Mouse (Mus musculus) limb, embryonic 12.5 days (tissue): ENCODE data around the gene Ptprj. TPM values are rescaled to one million over a fixed set of nuclear protein-coding genes. Genes with fewer than 3 reads are reported as not detected.
"Not testable (repeated sequence)": the region's sequence is repeated elsewhere in the genome, so short reads cannot be mapped to it uniquely, and the experiment has no call there.

Experiments used
- ATAC-seq: fragments of 200-750 bp; cut with Nextera tagmentation; 2 replicates; pipeline ENCODE4 v1.8.0; 2017; ENCODE audit warnings: low read depth, moderate TSS enrichment; ENCODE audit not compliant: insufficient number of reproducible peaks, insufficient read depth, low FRiP score, low TSS enrichment
- H3K27ac ChIP-seq: fragments of 300-500 bp; sonication (generic); 2 replicates; pipeline ENCODE4 v1.5.1; 2016; ENCODE audit warnings: mild to moderate bottlenecking, moderate library complexity
- H3K27me3 ChIP-seq: fragments of 300-500 bp; sonication (generic); 2 replicates; pipeline ENCODE4 v1.6.1; 2016; ENCODE audit warnings: mild to moderate bottlenecking, moderate library complexity
- H3K36me3 ChIP-seq: fragments of 300-500 bp; sonication (generic); 2 replicates; pipeline ENCODE4 v1.6.1; 2016; ENCODE audit warnings: mild to moderate bottlenecking, moderate library complexity
- H3K4me1 ChIP-seq: fragments of 300-500 bp; sonication (generic); replicated peaks from 2 replicates; pipeline ENCODE4 v1.6.1; 2016
- H3K4me2 ChIP-seq: fragments of 300-500 bp; sonication (generic); 2 replicates; pipeline ENCODE4 v1.6.1; 2016; ENCODE audit warnings: mild to moderate bottlenecking, moderate library complexity
- H3K4me3 ChIP-seq: fragments of 300-500 bp; sonication (generic); replicated peaks from 2 replicates; pipeline ENCODE4 v1.5.1; 2016; ENCODE audit warnings: mild to moderate bottlenecking
- H3K9ac ChIP-seq: fragments of 300-500 bp; sonication (generic); replicated peaks from 2 replicates; pipeline ENCODE4 v1.6.1; 2016; ENCODE audit warnings: mild to moderate bottlenecking, moderate library complexity
- H3K9me3 ChIP-seq: fragments of 300-500 bp; sonication (generic); 2 replicates; pipeline ENCODE4 v1.6.1; 2016; ENCODE audit warnings: mild to moderate bottlenecking, moderate library complexity
- WGBS: fragments of 180-500 bp; shearing (Covaris S2); methylation state at CpG from one replicate; pipeline ENCODE4 v1.1.7; 2016; 5-methylcytosine and 5-hydroxymethylcytosine counted together
- polyA plus RNA-seq: library from polyadenylated mRNA; unstranded; fragments of >200 nt; fragmentation: Nextera tagmentation; extraction: Ambion mirVana; gene quantifications from 2 replicates; pipeline ENCODE4 v1.2.1, GENCODE M21; 2016

Gene Ptprj
- polyA plus RNA-seq, 1 experiment from 2014 or later, result 1.3 TPM

GRCm38 (mm10) chr2:90398633-90399107 is 181.8 kb downstream of the Ptprj start, which contains the start of gene Olfr1274-ps:
TSS of gene Olfr1274-ps (plus strand) at chr2:90398683.
- WGBS, result 83% methylated on average over 6 of the region's 7 CpGs
- not testable (repeated sequence) for H3K27ac ChIP-seq, H3K36me3 ChIP-seq, H3K27me3 ChIP-seq, H3K4me1 ChIP-seq, H3K9me3 ChIP-seq, H3K9ac ChIP-seq, H3K4me3 ChIP-seq, ATAC-seq, H3K4me2 ChIP-seq

Other genes starting within 250 kb of the Ptprj start
- gene Olfr1274-ps, start 182.0 kb downstream of the Ptprj start, polyA plus RNA-seq, result not detected in 2 replicates
- gene Nup160, start 96.6 kb upstream of the Ptprj start, polyA plus RNA-seq, result 60.9 and 63.4 TPM in 2 replicates
- 147 TPM in 2 replicates for gene Fnbp4, start 164.7 kb upstream of the Ptprj start, polyA plus RNA-seq
- 0.59 and 1.1 TPM in 2 replicates for gene Agbl2, start 202.1 kb upstream of the Ptprj start, polyA plus RNA-seq